Mouse (Mus musculus) testis, adult 2 months (tissue): ENCODE data around the gene Grin3b.

Experiments
- CTCF ChIP-seq: fragments of 200-500 bp; IDR thresholded peaks from 2 replicates; pipeline ENCODE4 v1.5.1; 2012; ENCODE audit warnings: low read depth, mild to moderate bottlenecking, inconsistent platforms, low read length, moderate library complexity; ENCODE audit not compliant: control insufficient read depth, insufficient read depth, insufficient replicate concordance
- POLR2A ChIP-seq: fragments of 200-500 bp; IDR thresholded peaks from 2 replicates; pipeline ENCODE4 v1.6.1; 2012; ENCODE audit warnings: low read depth, mild to moderate bottlenecking, inconsistent platforms, low read length, moderate library complexity; ENCODE audit not compliant: control insufficient read depth

- TF ChIP-seq POLR2A (no peak), CTCF (no peak)
Observed at GRCm38 (mm10) chr10:79978061-79978460, 7.5 kb downstream of the Grin3b start.
